Mouse (Mus musculus) left cerebral cortex, postnatal 36 days (tissue): ENCODE results near the gene Lgals1. TPM values are rescaled to one million over a fixed set of nuclear protein-coding genes. Genes with fewer than 3 reads are reported as not detected.

ENCODE experiments used
- DNase-seq, 2 experiments: peaks; one replicate each; pipeline ENCODE4 v3.0.0; 2021 to 2022; ENCODE audit warnings: low spot score in 2 of 2, mixed read lengths in 1 of 2
- intact Hi-C: fragments of 180-260 bp; cut with DNase I; formaldehyde crosslinking; loops from one replicate; pipeline ENCODE4 v1.15.1; 2025
- total RNA-seq, 2 experiments: library from RNA; stranded (reverse); gene quantifications; 2 replicates each; pipeline ENCODE4 v1.2.3; 2021

Gene Lgals1
- total RNA-seq, 2 experiments from 2014 or later = 19.3 to 25.0 TPM

- intact Hi-C loops = no loop called here
- DNase-seq = no peak
Observed at GRCm38 (mm10) chr15:78908399-78908798, 18.1 kb upstream of the Lgals1 start.

GRCm38 (mm10) chr15:78908982-78909381 lies 17.5 kb upstream of the Lgals1 start:
- no peak for DNase-seq
- intact Hi-C loops = no loop called here

GRCm38 (mm10) chr15:78912040-78912439 lies 14.5 kb upstream of the Lgals1 start:
- DNase-seq = peak in 1 of 2 experiments; percentile 36
- intact Hi-C loops = no loop called here

- intact Hi-C loops = loop anchor here (2.0 kb wide), 2 partner anchors 17 to 157 kb away; no protein-coding TSS in a partner anchor
Observed at GRCm38 (mm10) chr15:78913632-78914090, 12.9 kb upstream of the Lgals1 start, which contains the start of gene Pdxp. TSS of gene Pdxp (plus strand) at chr15:78913919.

GRCm38 (mm10) chr15:78914091-78914822 lies 12.3 kb upstream of the Lgals1 start:
- peak in 1 of 2 experiments; percentile 63 for DNase-seq
- intact Hi-C loops = loop anchor here (2.0 kb wide), 2 partner anchors 17 to 157 kb away; no protein-coding TSS in a partner anchor

More at GRCm38 (mm10) chr15:78913632-78914090, 12.9 kb upstream of the Lgals1 start, which contains the start of gene Pdxp:
- peak; percentile 95 to 96 for DNase-seq

GRCm38 (mm10) chr15:78914823-78915659 lies 11.5 kb upstream of the Lgals1 start:
- intact Hi-C loops = loop anchor here (2.0 kb wide), 2 partner anchors 16 to 156 kb away; no protein-coding TSS in a partner anchor
- no peak for DNase-seq

- intact Hi-C loops = loop anchor here (2.0 kb wide), 2 partner anchors 15 to 155 kb away; no protein-coding TSS in a partner anchor
- peak; percentile 55 to 67 for DNase-seq
Observed at GRCm38 (mm10) chr15:78915660-78916017, 10.9 kb upstream of the Lgals1 start.

GRCm38 (mm10) chr15:78916052-78916826 lies 10.3 kb upstream of the Lgals1 start:
- intact Hi-C loops = no loop called here
- peak; percentile 43 to 48 for DNase-seq

- intact Hi-C loops = no loop called here
- DNase-seq = no peak
Observed at GRCm38 (mm10) chr15:78918126-78918525, 8.4 kb upstream of the Lgals1 start.

- intact Hi-C loops = no loop called here
- DNase-seq = no peak
Observed at GRCm38 (mm10) chr15:78919914-78920313, 6.6 kb upstream of the Lgals1 start.

GRCm38 (mm10) chr15:78922700-78923099 lies 3.8 kb upstream of the Lgals1 start:
- intact Hi-C loops = no loop called here
- DNase-seq = no peak

- intact Hi-C loops = no loop called here
- no peak for DNase-seq
Observed at GRCm38 (mm10) chr15:78923585-78923984, 2.9 kb upstream of the Lgals1 start.

GRCm38 (mm10) chr15:78925129-78925528 lies 1.4 kb upstream of the Lgals1 start:
- no peak for DNase-seq
- intact Hi-C loops = no loop called here

- no peak for DNase-seq
- intact Hi-C loops = no loop called here
Observed at GRCm38 (mm10) chr15:78927021-78927787, 679 bp downstream of the Lgals1 start.

- intact Hi-C loops = no loop called here
- peak in 1 of 2 experiments; percentile 49 for DNase-seq
Observed at GRCm38 (mm10) chr15:78927788-78928457, 1.4 kb downstream of the Lgals1 start.

- intact Hi-C loops = no loop called here
- no peak for DNase-seq
Observed at GRCm38 (mm10) chr15:78928539-78928938, 2.0 kb downstream of the Lgals1 start.

GRCm38 (mm10) chr15:78930192-78930706 lies 3.7 kb downstream of the Lgals1 start:
- DNase-seq = no peak
- intact Hi-C loops = loop anchor here (2.0 kb wide), 1 partner anchor 15 kb away; no protein-coding TSS in a partner anchor
